Mouse (Mus musculus): ENCODE results near the gene Hoxa4. TPM values are rescaled to one million over a fixed set of nuclear protein-coding genes. Genes with fewer than 3 reads are reported as not detected.
A peak's percentile ranks its signal among the peaks of the same experiment; 100 is the strongest.

The Hoxa4 gene
- total RNA-seq, 2 experiments from 2014 or later, result 0.41 TPM; not detected in 1

DNA sequence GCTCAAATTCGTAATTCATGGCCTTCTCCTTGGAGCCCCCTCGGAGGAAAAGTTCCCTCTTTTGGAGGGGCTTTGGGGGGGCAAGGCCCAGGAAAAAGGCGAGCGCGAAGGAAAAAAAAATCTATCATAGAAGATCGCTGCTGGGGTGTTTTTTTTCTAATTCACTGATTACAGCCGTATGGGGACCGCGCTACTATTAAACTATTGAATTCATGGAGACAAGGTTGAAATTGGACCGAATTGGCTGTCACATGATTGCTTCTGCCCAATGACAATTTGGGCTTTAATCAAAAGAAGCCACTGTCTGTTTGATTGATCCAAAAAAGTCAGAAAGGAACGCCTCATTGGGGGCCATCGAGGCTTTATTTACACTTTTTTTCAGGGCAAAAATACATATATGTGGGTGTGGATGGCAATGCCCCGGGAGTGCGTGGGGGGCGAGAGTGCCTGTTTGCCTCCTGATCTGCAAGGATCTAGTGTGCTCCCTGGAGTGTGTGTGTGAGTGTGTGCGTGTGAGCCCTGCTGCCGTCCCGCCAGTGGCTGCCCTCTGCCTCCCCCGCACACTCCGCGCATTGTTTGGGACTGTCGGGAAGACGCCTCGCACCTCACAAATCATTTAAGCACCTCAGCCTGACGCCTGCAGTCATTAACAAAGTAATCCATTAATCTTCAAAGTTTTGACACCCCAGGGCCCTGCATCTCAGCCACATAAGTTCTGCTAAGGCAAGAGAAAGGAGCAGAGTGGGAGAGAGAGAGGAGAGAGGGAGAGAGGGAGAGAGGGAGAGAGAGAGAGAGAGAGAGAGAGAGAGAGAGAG, 26.7 kb downstream of the Hoxa4 start, which contains the start of gene Hoxa2:
Gene Hoxa2, minus strand, starts transcription at position 206 of the 815 bp plus-strand sequence.
- no peak for DNase-seq

DNA sequence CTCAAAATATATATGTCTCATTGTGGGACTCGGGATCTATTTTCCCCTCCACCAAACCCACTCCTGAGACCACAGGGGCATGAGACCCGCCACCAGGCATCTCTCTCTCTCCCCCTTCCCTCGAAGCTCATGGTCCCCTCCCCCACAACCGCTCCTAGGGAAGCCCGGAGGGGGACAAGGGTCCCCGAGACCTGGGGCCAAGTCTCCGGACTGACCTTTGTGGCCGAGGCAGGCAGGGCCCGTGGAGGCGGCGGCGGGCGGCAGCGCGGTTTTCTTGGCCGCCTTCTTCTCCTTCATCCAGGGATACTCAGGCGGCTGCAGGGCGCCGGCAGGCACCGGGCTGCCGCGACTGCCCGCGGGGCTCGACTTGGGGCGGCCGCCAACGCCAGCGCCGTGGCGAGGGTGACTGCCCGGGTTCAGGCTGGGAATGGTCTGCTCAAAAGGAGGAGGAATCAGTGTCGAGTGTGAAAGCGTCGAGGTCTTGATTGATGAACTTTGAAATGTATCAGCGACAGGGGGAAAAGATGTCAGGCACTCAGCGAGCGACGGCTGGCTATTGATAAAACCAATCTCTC, 27.4 kb downstream of the Hoxa4 start:
- DNase-seq, result no peak

DNA sequence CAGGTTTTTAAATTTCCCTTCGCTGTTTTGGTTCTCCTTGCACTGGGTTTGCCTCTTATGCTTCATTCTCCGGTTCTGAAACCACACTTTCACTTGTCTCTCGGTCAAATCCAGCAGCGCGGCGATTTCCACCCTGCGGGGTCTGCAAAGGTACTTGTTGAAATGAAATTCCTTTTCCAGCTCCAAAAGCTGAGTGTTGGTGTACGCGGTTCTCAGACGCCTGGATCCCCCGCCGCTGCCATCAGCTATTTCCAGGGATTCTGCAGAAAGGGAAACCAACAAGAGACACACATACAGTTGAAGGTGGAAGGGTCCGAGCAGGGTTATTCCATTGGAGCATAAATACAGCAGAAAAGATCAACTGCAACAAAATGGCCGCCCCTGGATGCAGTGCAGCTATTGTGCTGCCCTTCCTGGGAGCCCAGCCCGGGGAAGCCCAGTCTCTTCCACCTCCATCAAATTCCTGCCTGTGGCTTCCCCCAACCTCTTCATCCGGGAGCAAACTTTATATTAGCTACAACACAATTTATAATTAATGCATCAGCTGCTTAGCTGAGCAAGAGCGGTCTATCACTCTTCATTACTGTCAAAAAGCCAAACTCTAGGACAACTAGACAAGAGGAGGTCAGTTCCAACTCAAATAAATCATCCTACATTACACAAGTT, 28.1 kb downstream of the Hoxa4 start:
- DNase-seq, result no peak

DNA sequence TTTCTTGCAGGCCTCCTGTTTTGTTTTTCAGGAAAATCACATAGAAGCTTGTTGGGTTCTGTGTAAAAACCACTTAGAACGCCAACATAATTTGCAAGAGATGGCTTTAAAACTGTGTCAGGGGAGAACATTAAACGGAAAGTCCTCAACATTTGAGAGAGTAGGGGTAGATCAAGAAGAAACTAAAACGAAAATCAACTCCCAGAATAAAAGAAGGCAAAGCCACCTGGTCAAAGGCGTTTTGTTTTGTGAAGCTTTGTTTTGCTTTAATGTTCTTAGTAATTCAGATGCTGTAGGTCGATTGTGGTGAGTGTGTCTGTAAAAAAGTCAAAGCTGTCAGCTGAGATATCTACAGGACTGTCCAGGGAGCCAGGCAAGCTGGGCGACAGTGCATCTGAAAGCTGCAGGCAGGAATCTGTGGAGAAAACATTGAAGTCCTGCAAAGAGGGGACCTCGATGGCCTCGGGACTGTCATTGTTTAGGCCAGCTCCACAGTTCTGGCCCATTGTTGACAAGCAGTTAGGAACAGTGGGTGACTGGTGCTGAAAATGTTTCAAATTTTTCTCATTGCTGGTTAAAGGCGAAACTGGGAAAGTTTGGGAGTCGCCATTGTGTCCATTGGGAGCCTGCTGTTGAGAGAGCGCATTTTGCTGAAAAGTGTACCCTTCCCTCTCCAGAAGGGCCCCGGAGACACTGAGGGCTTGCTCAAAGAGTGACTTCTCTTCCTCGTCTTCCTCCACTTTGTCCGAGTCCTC, 28.8 kb downstream of the Hoxa4 start:
- no peak for DNase-seq

DNA sequence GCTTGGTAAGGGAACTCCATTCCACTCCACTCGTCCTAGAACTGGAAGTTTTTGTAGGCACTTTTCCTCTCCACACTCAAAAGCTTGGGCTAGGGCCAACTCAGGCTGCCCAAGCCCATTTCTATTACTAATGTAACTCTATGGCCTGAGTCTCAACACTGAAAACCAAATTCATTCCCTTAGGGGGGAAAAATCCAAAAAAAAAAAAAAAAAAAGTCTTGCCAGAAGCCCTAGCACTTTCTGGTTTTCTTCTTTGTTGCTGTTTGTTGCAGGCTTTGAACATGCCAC, 29.5 kb downstream of the Hoxa4 start:
- DNase-seq, result no peak

DNA sequence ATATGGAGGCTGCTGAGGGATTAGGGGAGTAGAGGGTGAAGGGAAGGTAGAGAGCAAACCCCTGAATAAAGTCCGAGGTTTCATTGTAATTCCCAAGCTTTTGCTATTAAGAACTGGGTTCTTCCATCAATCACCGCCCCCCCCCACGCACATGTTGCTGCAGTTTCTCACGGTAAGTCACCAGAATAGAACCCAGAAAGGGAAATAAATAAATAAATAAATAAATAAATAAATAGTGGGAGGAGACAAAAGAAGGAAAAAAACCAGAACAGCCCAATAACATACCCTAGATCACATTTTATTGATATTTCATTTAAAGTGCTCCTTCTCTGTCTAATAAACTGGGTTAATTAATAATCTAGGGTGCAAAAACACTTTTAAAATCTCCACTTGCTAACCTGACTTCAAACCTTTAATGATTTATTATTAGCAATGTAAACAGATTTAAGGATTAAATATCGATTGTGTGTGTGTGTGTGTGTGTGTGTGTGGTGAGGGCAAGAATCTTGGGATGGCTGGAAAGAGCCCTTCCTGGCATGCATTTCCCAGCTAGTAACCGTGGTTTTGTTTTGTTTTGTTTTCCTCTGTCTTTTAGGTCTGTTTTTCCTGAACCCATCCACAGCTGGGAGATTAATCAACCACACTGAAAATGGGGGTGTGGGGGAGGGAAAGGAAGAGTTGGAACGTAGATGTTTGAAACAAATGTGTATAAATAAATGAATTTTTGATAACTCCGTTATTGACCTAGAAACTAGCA, 30.0 kb downstream of the Hoxa4 start:
- DNase-seq, result no peak

DNA sequence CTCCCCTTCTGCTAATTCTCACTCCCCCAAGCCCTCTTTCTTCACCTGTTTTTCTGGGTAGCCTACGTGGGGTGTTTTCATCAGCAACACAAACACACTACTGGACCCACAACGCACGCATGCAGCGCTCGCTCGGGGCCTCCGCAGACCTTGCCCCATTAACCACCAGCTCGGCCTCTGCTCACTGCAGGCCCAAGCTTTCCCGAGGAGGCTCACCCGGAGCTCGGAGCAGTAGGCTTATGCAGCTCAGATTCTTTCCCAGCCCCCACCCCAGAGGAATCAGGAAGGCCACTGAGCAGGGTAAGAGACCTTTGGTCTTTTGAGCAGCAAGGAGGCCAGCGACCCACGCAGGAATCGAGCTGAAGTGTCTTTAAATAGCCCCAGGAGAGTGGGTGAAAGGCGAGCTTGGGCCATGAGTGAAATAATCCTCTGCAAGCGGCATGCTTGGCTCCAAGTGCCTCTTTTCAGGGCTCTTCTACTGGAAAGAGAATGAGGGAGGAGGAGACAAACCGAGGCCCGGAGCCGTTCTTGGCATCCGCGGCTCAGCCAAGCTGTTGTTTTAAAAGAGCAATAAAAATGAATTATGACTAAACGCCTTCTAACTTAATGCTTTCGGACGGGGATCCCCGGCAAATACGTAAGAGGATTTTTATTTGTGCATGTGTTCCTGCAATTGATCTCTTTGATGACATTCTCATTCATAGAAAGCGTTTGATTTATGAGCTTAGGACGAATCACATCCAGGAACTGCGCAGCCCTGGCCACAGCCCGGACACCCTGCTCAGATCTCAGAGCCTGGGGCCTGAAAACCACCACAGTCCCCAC, 30.8 kb downstream of the Hoxa4 start:
- peak in 1 of 2 experiments; percentile 21 for DNase-seq

DNA sequence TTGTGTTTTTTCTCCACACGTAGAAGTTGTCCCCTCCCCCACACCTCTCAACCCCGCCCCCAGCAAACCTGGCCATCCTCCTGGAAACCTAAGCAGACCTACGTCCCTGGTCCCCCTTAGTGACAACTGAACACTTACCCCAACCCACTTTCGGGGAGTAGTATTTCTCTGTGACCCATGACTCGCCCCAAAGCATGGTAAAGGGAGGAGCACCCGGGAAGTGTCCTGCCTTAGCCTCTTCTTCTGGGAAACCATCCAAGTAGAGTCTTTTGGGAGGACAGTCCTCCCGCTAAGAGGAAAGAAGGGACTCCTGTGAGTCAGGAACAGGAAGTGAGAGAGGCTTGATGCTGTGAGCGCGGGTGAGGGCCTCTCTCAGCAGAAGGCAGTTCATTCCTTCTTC, 31.6 kb downstream of the Hoxa4 start:
- DNase-seq, result no peak

DNA sequence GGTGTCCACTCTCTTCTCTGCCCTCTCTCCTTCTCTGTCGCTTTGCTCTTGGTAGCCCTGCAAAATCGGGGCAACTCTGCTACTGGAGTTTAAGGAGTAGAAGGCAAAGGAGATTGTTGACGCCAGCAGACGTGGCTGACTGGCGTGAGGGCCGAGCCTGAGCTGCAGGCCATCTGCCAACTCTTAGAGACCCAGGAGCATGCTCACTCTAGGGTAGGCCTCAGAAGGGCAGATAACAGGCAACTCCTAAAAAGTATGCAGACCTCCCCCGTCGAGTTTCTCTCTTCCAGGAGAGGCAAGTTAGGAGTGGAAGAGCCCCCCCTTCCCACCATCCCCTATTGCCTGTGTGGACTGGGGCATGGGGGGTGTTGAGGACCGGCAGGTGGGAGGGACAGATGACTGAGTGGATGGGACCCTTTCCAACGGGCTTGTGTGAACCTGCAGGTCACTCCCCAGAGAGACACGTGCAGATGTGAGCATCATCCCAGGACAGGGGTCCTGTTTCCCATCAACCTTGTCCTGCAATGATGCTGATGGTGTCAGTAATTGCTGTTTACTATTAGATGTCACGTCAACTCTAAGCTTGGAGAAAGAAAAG, 32.3 kb downstream of the Hoxa4 start:
- DNase-seq, result no peak

DNA sequence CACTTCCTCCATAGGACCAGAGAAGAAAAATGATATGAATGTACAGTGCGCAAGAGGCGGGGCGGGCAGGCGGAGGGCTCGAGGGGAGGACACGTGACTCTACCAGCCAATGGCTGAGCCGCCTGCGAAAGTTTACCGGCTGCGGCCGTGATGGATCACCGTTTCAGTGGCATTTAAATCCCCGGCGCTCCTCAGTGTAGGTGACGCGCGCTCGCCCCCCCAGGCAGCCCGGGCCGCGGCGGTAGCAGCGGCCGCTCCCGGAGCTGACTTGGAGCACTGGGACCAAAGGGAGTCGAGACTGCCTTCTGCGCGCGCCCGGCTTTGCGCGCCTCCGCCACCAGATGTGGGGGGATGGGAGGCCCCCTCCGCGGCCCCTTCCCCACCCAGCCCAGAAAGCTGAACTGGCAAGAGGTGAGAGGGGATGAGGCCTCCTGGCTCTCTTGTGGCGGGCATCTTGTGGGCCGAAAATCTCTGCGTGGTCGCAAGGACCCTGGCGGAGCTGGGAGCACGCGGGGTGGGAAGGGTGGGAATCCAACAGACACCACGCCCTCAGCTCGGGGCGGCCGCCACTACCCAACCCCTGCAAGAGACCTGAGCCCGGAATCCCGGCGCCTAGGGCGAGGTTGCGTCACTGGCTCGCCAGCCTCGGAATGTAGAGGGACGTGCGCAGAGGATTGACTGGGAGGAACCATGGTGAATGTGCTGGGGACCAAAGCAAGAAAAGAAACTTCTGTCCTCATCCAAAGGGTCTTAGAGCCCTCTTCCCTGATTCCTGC, 33.1 kb downstream of the Hoxa4 start, which contains the start of gene Hoxa1:
Gene Hoxa1, minus strand, starts transcription at position 42 of the 776 bp plus-strand sequence.
- DNase-seq, result peak; percentile 66 to 82

DNA sequence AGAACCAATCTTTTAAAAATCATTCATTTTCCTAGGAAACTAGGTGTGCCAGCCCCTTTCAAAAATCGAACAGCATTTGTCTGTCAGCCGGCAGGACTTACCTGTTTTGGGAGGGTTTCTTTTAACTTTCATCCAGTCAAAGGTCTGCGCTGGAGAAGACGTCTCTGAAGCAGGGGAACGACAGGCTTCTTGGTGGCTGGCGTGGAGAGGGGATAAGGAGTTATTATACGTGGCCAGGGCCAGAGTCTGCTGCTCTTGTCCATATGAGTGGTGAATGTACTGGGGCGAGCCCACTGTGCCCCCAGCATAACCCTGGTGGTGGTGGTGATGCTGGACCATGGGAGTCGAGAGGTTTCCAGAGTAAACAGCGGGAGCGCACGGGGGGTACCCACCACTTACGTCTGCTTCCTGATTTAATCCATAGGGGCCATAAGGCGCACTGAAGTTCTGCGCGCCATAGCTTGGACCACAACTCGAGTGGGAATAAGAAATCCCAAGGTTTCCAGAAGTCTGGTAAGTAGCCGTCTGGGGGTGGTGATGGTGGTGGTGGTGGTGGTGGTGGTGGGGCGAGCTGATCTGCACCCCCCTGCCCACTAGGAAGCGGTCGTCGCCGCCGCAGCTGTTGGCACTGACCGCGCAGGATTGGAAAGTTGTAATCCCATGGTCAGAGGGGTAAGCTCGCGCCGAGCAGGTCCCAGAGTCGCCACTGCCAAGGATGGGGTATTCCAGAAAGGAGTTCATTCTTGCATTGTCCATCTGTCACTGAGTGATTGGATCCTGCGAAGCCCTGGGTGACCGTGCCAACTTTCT, 33.9 kb downstream of the Hoxa4 start:
- DNase-seq, result no peak

DNA sequence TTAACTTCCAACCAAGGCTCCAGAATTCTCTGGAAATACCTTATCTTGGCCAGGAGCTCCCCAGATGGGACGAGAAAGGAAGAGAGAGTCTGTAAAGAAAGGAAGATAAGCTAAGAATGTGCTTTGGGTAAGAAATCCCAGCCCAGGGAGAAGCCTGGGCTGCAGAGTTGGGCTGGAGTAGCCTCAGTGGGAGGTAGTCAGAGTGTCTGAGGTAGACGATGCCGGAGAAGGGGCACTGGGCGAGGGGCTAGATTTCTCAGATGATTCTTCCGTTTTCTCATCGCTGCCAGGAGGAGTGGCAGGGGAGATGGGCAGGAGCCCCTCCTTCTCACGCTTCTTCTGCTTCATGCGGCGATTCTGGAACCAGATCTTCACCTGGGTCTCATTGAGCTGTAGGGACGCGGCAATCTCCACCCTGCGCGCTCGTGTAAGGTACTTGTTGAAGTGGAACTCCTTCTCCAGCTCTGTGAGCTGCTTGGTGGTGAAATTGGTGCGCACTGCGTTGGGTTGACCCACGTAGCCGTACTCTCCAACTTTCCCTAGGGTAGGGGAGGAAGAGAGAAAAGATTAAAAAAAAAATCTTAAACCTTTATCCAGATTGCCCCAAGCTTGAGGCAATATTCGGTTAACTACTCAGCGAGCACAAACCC, 34.9 kb downstream of the Hoxa4 start:
- no peak for DNase-seq

DNA sequence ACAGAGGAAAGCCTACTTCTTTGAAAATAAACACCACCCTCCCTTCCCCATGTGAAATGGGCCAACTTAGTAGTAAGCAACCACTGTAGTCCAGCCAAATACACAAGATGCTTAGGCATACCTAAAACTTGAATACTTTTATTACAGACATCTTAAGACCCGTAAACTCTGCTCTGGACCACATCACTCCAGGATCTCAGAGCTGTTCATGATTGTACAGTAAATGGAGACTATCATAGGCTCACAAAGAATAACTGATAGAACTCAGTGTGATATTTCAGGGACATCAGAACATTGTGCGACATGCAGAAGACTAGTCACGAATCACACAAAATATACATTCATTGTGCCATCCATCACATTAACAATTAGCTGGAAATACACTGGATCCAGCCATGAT, 36.1 kb downstream of the Hoxa4 start:
- no peak for DNase-seq

DNA sequence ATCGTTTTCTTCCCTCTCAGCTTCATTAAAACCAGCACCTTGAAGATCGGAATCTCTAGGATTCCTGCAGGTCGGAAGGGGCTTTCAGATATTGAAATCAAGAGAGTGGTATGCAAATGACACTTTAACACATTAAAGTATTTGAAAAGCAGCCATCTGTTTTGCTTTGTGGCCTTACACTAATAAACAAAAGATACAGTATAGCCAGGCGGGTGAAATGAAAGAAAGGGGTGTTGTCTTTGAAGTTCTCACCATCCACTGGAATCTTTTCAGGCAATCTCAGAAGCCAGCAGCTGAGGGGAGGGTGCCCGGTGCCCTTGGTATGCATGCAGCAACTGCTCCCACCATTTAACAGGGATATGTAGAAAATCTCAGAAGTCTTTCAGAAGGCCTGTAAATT, 37.5 kb downstream of the Hoxa4 start:
- DNase-seq, result no peak

DNA sequence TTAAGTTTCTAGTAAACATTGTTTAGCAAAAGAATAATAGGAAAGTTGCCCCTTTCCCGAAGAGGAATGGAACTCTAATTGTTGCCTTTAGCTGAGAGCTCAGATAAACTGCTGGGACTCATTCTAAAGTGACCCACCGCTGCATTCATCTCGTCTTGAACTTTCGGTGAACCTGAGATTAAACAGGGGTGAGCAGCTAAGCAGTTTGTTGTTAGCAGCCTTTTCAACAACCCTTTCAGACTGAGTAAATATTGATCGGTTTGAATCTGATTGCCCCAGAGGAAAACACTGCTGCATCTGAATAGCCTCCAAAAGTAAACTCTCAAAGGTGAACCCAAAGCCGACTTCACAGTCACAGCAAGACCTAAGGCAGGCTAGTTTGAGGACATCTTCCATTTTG, 38.3 kb downstream of the Hoxa4 start:
- DNase-seq, result no peak

DNA sequence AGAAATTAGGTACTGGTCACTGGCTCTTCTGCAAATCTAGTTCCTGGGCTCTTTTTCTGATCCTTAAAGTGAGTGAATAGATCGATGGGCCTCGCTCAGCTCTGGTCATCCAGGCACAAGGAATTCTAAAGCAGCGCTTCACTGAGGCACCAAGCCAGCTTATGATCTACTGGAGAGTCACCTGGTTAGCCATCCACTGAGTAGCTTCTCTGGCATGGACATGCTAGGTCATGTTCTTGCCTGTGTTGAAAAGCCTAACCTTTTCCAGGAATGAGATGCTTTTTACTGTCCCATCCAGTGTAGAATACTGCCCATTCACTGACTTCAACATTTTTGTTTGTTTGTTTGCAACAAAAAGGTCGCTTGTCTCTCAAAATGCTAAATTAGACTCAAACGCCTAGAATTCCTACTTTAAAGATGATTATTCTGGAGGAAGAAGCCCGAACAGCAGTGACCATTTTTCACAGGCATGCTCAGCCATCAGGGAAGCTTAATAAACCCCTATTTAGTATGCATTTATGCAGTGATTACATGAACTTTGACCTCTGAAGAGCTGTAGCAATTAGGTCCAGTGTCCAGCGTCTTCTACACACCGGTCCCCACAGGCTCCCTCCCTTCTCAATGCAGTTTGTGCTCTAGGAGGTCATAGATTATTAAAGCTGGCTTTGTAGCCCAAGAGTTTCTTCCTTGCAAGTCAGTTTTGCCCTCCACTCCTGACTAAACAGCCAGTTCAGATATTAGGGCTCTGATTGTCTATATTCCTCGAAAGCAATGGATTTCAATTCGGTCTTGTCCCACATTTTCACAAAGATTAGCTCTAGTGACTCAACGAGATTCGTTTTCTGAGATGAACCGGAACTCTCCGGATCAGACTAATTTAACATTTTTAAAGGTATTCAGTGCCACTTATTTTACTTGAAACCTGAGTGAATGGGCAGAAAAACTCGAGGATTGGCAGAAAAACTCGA, 39.0 kb downstream of the Hoxa4 start:
- no peak for DNase-seq

DNA sequence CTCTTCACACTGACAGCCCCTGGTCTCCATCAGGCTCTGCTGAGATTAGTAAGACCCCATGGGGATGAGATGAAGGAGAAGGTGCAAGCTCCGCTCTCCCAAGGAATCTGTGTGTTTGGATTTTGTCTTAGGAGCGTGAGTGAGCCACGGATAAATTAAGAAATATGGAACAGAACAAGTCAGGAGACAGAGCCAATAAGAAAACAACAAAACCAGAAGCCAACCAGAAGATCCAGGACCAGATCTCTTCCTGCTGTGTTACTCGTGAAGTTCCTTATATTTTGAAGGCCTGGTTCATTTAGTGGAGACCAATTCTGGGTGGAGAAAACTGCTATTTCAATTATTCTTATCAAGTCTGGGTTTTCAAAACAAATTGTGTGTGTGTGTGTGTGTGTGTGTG, 40.0 kb downstream of the Hoxa4 start:
- DNase-seq, result no peak
